Mouse (Mus musculus) embryonic facial prominence, embryonic 12.5 days (tissue): Measurements from ENCODE around the gene March2. TPM values are rescaled to one million over a fixed set of nuclear protein-coding genes. Genes with fewer than 3 reads are reported as not detected.

Source experiments
- ATAC-seq: fragments of 200-750 bp; cut with Nextera tagmentation; 2 replicates; pipeline ENCODE4 v1.8.0; 2017; ENCODE audit not compliant: insufficient number of reproducible peaks, insufficient read depth, low FRiP score, low TSS enrichment
- H3K27ac ChIP-seq: fragments of 300-500 bp; sonication (generic); 2 replicates; pipeline ENCODE4 v1.5.1; 2016; ENCODE audit warnings: mild to moderate bottlenecking
- H3K27me3 ChIP-seq: fragments of 300-500 bp; sonication (generic); 2 replicates; pipeline ENCODE4 v1.6.1; 2016; ENCODE audit warnings: mild to moderate bottlenecking, moderate library complexity
- H3K36me3 ChIP-seq: fragments of 300-500 bp; sonication (generic); 2 replicates; pipeline ENCODE4 v1.6.1; 2016; ENCODE audit warnings: mild to moderate bottlenecking
- H3K4me1 ChIP-seq: fragments of 300-500 bp; sonication (generic); 2 replicates; pipeline ENCODE4 v1.6.1; 2016
- H3K4me2 ChIP-seq: fragments of 300-500 bp; sonication (generic); replicated peaks from 2 replicates; pipeline ENCODE4 v1.6.1; 2016; ENCODE audit warnings: mild to moderate bottlenecking, moderate library complexity
- H3K4me3 ChIP-seq: fragments of 300-500 bp; sonication (generic); 2 replicates; pipeline ENCODE4 v1.5.1; 2016; ENCODE audit warnings: mild to moderate bottlenecking
- H3K9ac ChIP-seq: fragments of 300-500 bp; sonication (generic); 2 replicates; pipeline ENCODE4 v1.6.1; 2016; ENCODE audit warnings: mild to moderate bottlenecking, moderate library complexity
- H3K9me3 ChIP-seq: fragments of 300-500 bp; sonication (generic); 2 replicates; pipeline ENCODE4 v1.6.1; 2016; ENCODE audit warnings: mild to moderate bottlenecking, moderate library complexity
- WGBS: fragments of 180-500 bp; shearing (Covaris S2); methylation state at CpG from one replicate; pipeline ENCODE4 v1.1.7; 2016; 5-methylcytosine and 5-hydroxymethylcytosine counted together
- polyA plus RNA-seq: library from polyadenylated mRNA; unstranded; fragments of >200 nt; fragmentation: Nextera tagmentation; extraction: Ambion mirVana; gene quantifications from 2 replicates; pipeline ENCODE4 v1.2.1, GENCODE M21; 2016

March2 gene
- polyA plus RNA-seq, 1 experiment from 2014 or later, result 47.1 TPM

- Histone ChIP-seq H3K4me2 (no peak overlapping the region), H3K27ac (no peak overlapping the region), H3K27me3 (no peaks in the 10 kb centered on the region), H3K9me3 (no peaks in the 10 kb centered on the region), H3K36me3 (peaks cover 21% of the 10 kb centered on the region), H3K9ac (no peak overlapping the region), H3K4me3 (no peak overlapping the region), H3K4me1 (no peaks in the 10 kb centered on the region; the same call in 1 of the 2 replicates)
- ATAC-seq, result no peak
Observed at GRCm38 (mm10) chr17:33675452-33675851, 43.0 kb downstream of the March2 start.

- Histone ChIP-seq H3K27ac (no peak overlapping the region), H3K27me3 (no peaks in the 10 kb centered on the region), H3K9ac (no peak overlapping the region), H3K4me1 (no peaks in the 10 kb centered on the region; the same call in 1 of the 2 replicates), H3K4me3 (no peak overlapping the region), H3K36me3 (peaks cover 21% of the 10 kb centered on the region), H3K9me3 (no peaks in the 10 kb centered on the region), H3K4me2 (no peak overlapping the region)
- ATAC-seq, result no peak
- 79% methylated on average over 1 of the region's 1 CpGs for WGBS
Observed at GRCm38 (mm10) chr17:33673837-33674236, 44.6 kb downstream of the March2 start.

GRCm38 (mm10) chr17:33669681-33670080 lies 48.8 kb downstream of the March2 start:
- Histone ChIP-seq H3K4me1 (no peaks in the 10 kb centered on the region; the same call in 1 of the 2 replicates), H3K9me3 (no peaks in the 10 kb centered on the region), H3K36me3 (peaks cover 38% of the 10 kb centered on the region), H3K4me3 (no peak overlapping the region), H3K27me3 (no peaks in the 10 kb centered on the region), H3K27ac (no peak overlapping the region), H3K9ac (no peak overlapping the region), H3K4me2 (no peak overlapping the region)
- 89% methylated on average over 3 of the region's 3 CpGs for WGBS
- no peak for ATAC-seq

GRCm38 (mm10) chr17:33666813-33667212 lies 51.7 kb downstream of the March2 start:
- Histone ChIP-seq H3K27me3 (no peaks in the 10 kb centered on the region), H3K36me3 (peaks cover 55% of the 10 kb centered on the region), H3K4me2 (no peak overlapping the region), H3K9me3 (no peaks in the 10 kb centered on the region), H3K27ac (no peak overlapping the region), H3K4me1 (no peaks in the 10 kb centered on the region; the same call in 1 of the 2 replicates), H3K9ac (no peak overlapping the region), H3K4me3 (no peak overlapping the region)
- WGBS, result 88% methylated on average over 3 of the region's 3 CpGs
- ATAC-seq, result no peak

- WGBS, result 98% methylated on average over 34 of the region's 34 CpGs
- ATAC-seq, result peak; percentile 56; the same call in 1 of the 2 replicates
- no peaks in the 10 kb centered on the region for H3K4me1 ChIP-seq
- peaks cover 88% of the 10 kb centered on the region for H3K36me3 ChIP-seq
- H3K27me3 ChIP-seq, result no peaks in the 10 kb centered on the region
- no peak overlapping the region for H3K27ac ChIP-seq
- no peak overlapping the region for H3K4me2 ChIP-seq
- no peaks in the 10 kb centered on the region for H3K9me3 ChIP-seq
- no peak overlapping the region for H3K9ac ChIP-seq
- no peak overlapping the region for H3K4me3 ChIP-seq
Observed at GRCm38 (mm10) chr17:33649781-33650475, 68.5 kb downstream of the March2 start.

GRCm38 (mm10) chr17:33645073-33645472 lies 73.4 kb downstream of the March2 start:
- H3K27ac ChIP-seq, result no peak overlapping the region
- 93% methylated on average over 8 of the region's 8 CpGs for WGBS
- H3K36me3 ChIP-seq, result peaks cover 83% of the 10 kb centered on the region
- no peaks in the 10 kb centered on the region for H3K9me3 ChIP-seq
- ATAC-seq, result no peak
- H3K4me3 ChIP-seq, result no peak overlapping the region
- H3K27me3 ChIP-seq, result no peaks in the 10 kb centered on the region
- no peak overlapping the region for H3K4me2 ChIP-seq
- no peaks in the 10 kb centered on the region for H3K4me1 ChIP-seq
- no peak overlapping the region for H3K9ac ChIP-seq

GRCm38 (mm10) chr17:33644068-33644467 lies 74.4 kb downstream of the March2 start:
- ATAC-seq, result no peak

GRCm38 (mm10) chr17:33639743-33640142 lies 78.7 kb downstream of the March2 start:
- no peak overlapping the region for H3K4me3 ChIP-seq
- peaks cover 48% of the 10 kb centered on the region for H3K36me3 ChIP-seq
- ATAC-seq, result no peak
- H3K4me1 ChIP-seq, result no peaks in the 10 kb centered on the region
- H3K9ac ChIP-seq, result no peak overlapping the region
- no peak overlapping the region for H3K27ac ChIP-seq
- H3K27me3 ChIP-seq, result no peaks in the 10 kb centered on the region
- no peaks in the 10 kb centered on the region for H3K9me3 ChIP-seq
- H3K4me2 ChIP-seq, result no peak overlapping the region
- 65% methylated on average over 6 of the region's 6 CpGs for WGBS

More at GRCm38 (mm10) chr17:33644068-33644467, 74.4 kb downstream of the March2 start:
- Histone ChIP-seq H3K4me2 (no peak overlapping the region), H3K27me3 (no peaks in the 10 kb centered on the region), H3K4me1 (no peaks in the 10 kb centered on the region), H3K9me3 (no peaks in the 10 kb centered on the region), H3K9ac (no peak overlapping the region), H3K27ac (no peak overlapping the region), H3K36me3 (peaks cover 74% of the 10 kb centered on the region), H3K4me3 (no peak overlapping the region)
- 91% methylated on average over 4 of the region's 4 CpGs for WGBS

GRCm38 (mm10) chr17:33637516-33638276 lies 80.8 kb downstream of the March2 start, which contains the start of gene Pram1:
Pram1 (plus strand) TSS chr17:33638056.
- H3K4me1 ChIP-seq, result no peaks in the 10 kb centered on the region
- H3K9ac ChIP-seq, result no peak within 1 kb of the TSS
- no peak for ATAC-seq
- no peak within 1 kb of the TSS for H3K4me2 ChIP-seq
- peaks cover 32% of the 10 kb centered on the region for H3K36me3 ChIP-seq
- H3K27me3 ChIP-seq, result no peaks in the 10 kb centered on the region
- no peak within 1 kb of the TSS for H3K4me3 ChIP-seq
- no peak within 1 kb of the TSS for H3K27ac ChIP-seq
- H3K9me3 ChIP-seq, result no peaks in the 10 kb centered on the region
- 81% methylated on average over 4 of the region's 4 CpGs for WGBS

GRCm38 (mm10) chr17:33637038-33637437 lies 81.4 kb downstream of the March2 start:
- 84% methylated on average over 2 of the region's 2 CpGs for WGBS

More at GRCm38 (mm10) chr17:33637038-33637437, 81.4 kb downstream of the March2 start:
- H3K36me3 ChIP-seq, result peaks cover 28% of the 10 kb centered on the region
- no peak overlapping the region for H3K4me3 ChIP-seq
- no peak overlapping the region for H3K4me2 ChIP-seq
- no peaks in the 10 kb centered on the region for H3K4me1 ChIP-seq
- H3K9ac ChIP-seq, result no peak overlapping the region
- ATAC-seq, result no peak
- no peak overlapping the region for H3K27ac ChIP-seq
- H3K9me3 ChIP-seq, result no peaks in the 10 kb centered on the region
- no peaks in the 10 kb centered on the region for H3K27me3 ChIP-seq
